Mouse (Mus musculus): ENCODE results near the gene Nlrp4e. TPM values are rescaled to one million over a fixed set of nuclear protein-coding genes. Genes with fewer than 3 reads are reported as not detected.
"Not testable (repeated sequence)": the region's sequence is repeated elsewhere in the genome, so short reads cannot be mapped to it uniquely, and the experiment has no call there.

Gene Nlrp4e
- not detected in 2 replicates for polyA plus RNA-seq (2015; fragmentation: Nextera tagmentation; extraction: Ambion mirVana)

- DNase-seq (ENCODE audit: low spot score); H3K36me3 ChIP-seq (ENCODE audit: insufficient read depth, low read length); H3K4me2 ChIP-seq (replicated peaks; ENCODE audit: low read depth, low read length); H3K4me3 ChIP-seq (ENCODE audit: low read depth, low read length); H3K4me1 ChIP-seq (ENCODE audit: insufficient read depth, low read depth, low read length); ATAC-seq; H3K27me3 ChIP-seq (replicated peaks; ENCODE audit: insufficient read depth, low read length); H3K9me3 ChIP-seq (ENCODE audit: low read length); H3K27ac ChIP-seq (ENCODE audit: low read length); H3K9ac ChIP-seq (replicated peaks; ENCODE audit: low read depth): not testable (repeated sequence)
- WGBS = 66% methylated on average over 3 of the region's 3 CpGs
Observed at GRCm38 (mm10) chr7:23300892-23301291, at the start of gene Nlrp4e. TSS of gene Nlrp4e (plus strand) at chr7:23301192.

- H3K36me3 ChIP-seq (ENCODE audit: insufficient read depth, low read length); ATAC-seq; H3K4me1 ChIP-seq (ENCODE audit: insufficient read depth, low read depth, low read length); H3K27me3 ChIP-seq (replicated peaks; ENCODE audit: insufficient read depth, low read length); H3K9me3 ChIP-seq (ENCODE audit: low read length); H3K4me2 ChIP-seq (replicated peaks; ENCODE audit: low read depth, low read length); H3K9ac ChIP-seq (replicated peaks; ENCODE audit: low read depth); H3K27ac ChIP-seq (ENCODE audit: low read length); DNase-seq (ENCODE audit: low spot score); H3K4me3 ChIP-seq (ENCODE audit: low read depth, low read length): not testable (repeated sequence)
- WGBS = no CpG with 5 or more reads among the region's 2 CpGs
Observed at GRCm38 (mm10) chr7:23251582-23251981, 49.4 kb upstream of the Nlrp4e start, which contains the start of gene Vmn1r166. TSS of gene Vmn1r166 (minus strand) at chr7:23251682.

GRCm38 (mm10) chr7:23278800-23279199 is 22.2 kb upstream of the Nlrp4e start, which contains the start of gene Gm6902:
TSS of gene Gm6902 (minus strand) at chr7:23278900.
- not testable (repeated sequence) for H3K4me3 ChIP-seq (ENCODE audit: low read depth, low read length); H3K36me3 ChIP-seq (ENCODE audit: insufficient read depth, low read length); DNase-seq (ENCODE audit: low spot score); H3K9me3 ChIP-seq (ENCODE audit: low read length); H3K27me3 ChIP-seq (replicated peaks; ENCODE audit: insufficient read depth, low read length); H3K9ac ChIP-seq (replicated peaks; ENCODE audit: low read depth); H3K4me1 ChIP-seq (ENCODE audit: insufficient read depth, low read depth, low read length); H3K27ac ChIP-seq (ENCODE audit: low read length); ATAC-seq; H3K4me2 ChIP-seq (replicated peaks; ENCODE audit: low read depth, low read length)
- no CpG with 5 or more reads among the region's 2 CpGs for WGBS

GRCm38 (mm10) chr7:23358311-23358710 is 57.3 kb downstream of the Nlrp4e start:
- H3K27me3 ChIP-seq (replicated peaks; ENCODE audit: insufficient read depth, low read length) = not testable (repeated sequence)

GRCm38 (mm10) chr7:23385589-23385988 is 84.6 kb downstream of the Nlrp4e start, which contains the start of gene Nlrp5:
TSS of gene Nlrp5 (plus strand) at chr7:23385889.
- Histone ChIP-seq H3K27ac (ENCODE audit: low read length) (no peak within 1 kb of the TSS), H3K9me3 (ENCODE audit: low read length) (0 out of 2 replicates have a peak, but pooled peaks cover 5% of the 10 kb centered on the region), H3K27me3 (replicated peaks; ENCODE audit: insufficient read depth, low read length) (no peaks in the 10 kb centered on the region), H3K9ac (replicated peaks; ENCODE audit: low read depth) (no peak within 1 kb of the TSS), H3K4me1 (ENCODE audit: insufficient read depth, low read depth, low read length) (no peaks in the 10 kb centered on the region), H3K36me3 (ENCODE audit: insufficient read depth, low read length) (no peaks in the 10 kb centered on the region), H3K4me2 (replicated peaks; ENCODE audit: low read depth, low read length) (no peak within 1 kb of the TSS), H3K4me3 (ENCODE audit: low read depth, low read length) (no peak within 1 kb of the TSS)
- DNase-seq (ENCODE audit: low spot score) = no peak
- WGBS = 68% methylated on average over 10 of the region's 10 CpGs
- no peak for ATAC-seq
- TF ChIP-seq EP300 (IDR thresholded peaks at IDR 0.05) (no peak), CTCF (IDR thresholded peaks at IDR 0.05) (no peak)

More at GRCm38 (mm10) chr7:23358311-23358710, 57.3 kb downstream of the Nlrp4e start:
- not testable (repeated sequence) for DNase-seq (ENCODE audit: low spot score); H3K9me3 ChIP-seq (ENCODE audit: low read length); ATAC-seq; H3K27ac ChIP-seq (ENCODE audit: low read length); H3K9ac ChIP-seq (replicated peaks; ENCODE audit: low read depth); H3K4me3 ChIP-seq (ENCODE audit: low read depth, low read length); H3K4me1 ChIP-seq (ENCODE audit: insufficient read depth, low read depth, low read length); H3K36me3 ChIP-seq (ENCODE audit: insufficient read depth, low read length); H3K4me2 ChIP-seq (replicated peaks; ENCODE audit: low read depth, low read length)
- WGBS = 84% methylated on average over 13 of the region's 13 CpGs

Small RNA genes within 50 kb of the gene (microRNA-seq; reads per million reads assigned to microRNA genes)
- not detected for gene Gm25196

Other genes with a start within 250 kb of the Nlrp4e start
- gene Vmn1r163, start 245.7 kb upstream of the Nlrp4e start, polyA plus RNA-seq (2015; fragmentation: Nextera tagmentation; extraction: Ambion mirVana) = not detected in 2 replicates
- gene Gm8720, start 233.7 kb upstream of the Nlrp4e start, polyA plus RNA-seq (2015; fragmentation: Nextera tagmentation; extraction: Ambion mirVana) = not detected in 2 replicates
- not detected in 2 replicates for gene Gm10662, start 156.7 kb upstream of the Nlrp4e start, polyA plus RNA-seq (2015; fragmentation: Nextera tagmentation; extraction: Ambion mirVana)
- not detected in 2 replicates for gene Vmn1r165, start 83.9 kb upstream of the Nlrp4e start, polyA plus RNA-seq (2015; fragmentation: Nextera tagmentation; extraction: Ambion mirVana)
- gene Vmn1r166, start 49.5 kb upstream of the Nlrp4e start, polyA plus RNA-seq (2015; fragmentation: Nextera tagmentation; extraction: Ambion mirVana) = not detected in 2 replicates
- not detected in 2 replicates for gene Gm6902, start 22.3 kb upstream of the Nlrp4e start, polyA plus RNA-seq (2015; fragmentation: Nextera tagmentation; extraction: Ambion mirVana)
- gene Nlrp5, start 84.7 kb downstream of the Nlrp4e start, polyA plus RNA-seq (2015; fragmentation: Nextera tagmentation; extraction: Ambion mirVana) = not detected in 2 replicates
- gene Vmn1r167, start 206.0 kb downstream of the Nlrp4e start, polyA plus RNA-seq (2015; fragmentation: Nextera tagmentation; extraction: Ambion mirVana) = not detected in 2 replicates
- gene Vmn1r168, start 238.5 kb downstream of the Nlrp4e start, polyA plus RNA-seq (2015; fragmentation: Nextera tagmentation; extraction: Ambion mirVana) = not detected in 2 replicates